Mouse (Mus musculus): ENCODE measurements around the gene Arhgef10l. TPM values are rescaled to one million over a fixed set of nuclear protein-coding genes. Genes with fewer than 3 reads are reported as not detected.

Arhgef10l gene
- total RNA-seq, 2 experiments from 2014 or later: 17.5 to 25.7 TPM

Small RNA genes within 50 kb of the gene (microRNA-seq; reads per million reads assigned to microRNA genes)
- gene Gm23045: not detected

Other genes with a start within 250 kb of the Arhgef10l start
- gene Rcc2, start 34.5 kb upstream of the Arhgef10l start, total RNA-seq (2021): 10 to 100 TPM; 69.2 to 74.3 TPM
- under 1 TPM in 1 of 2 experiments, not detected in 1; 0.55 TPM for gene Padi6, start 76.6 kb upstream of the Arhgef10l start, total RNA-seq (2021)
- gene Padi4, start 108.2 kb upstream of the Arhgef10l start, total RNA-seq (2021): 1 to 10 TPM; 1.1 to 1.2 TPM
- under 1 TPM in 1 of 2 experiments, not detected in 1; 0.24 TPM for gene Padi3, start 144.6 kb upstream of the Arhgef10l start, total RNA-seq (2021)
- not detected for gene Padi1, start 179.8 kb upstream of the Arhgef10l start, total RNA-seq (2021)
- 1 to 10 TPM; 2.4 to 5.5 TPM for gene Padi2, start 240.3 kb upstream of the Arhgef10l start, total RNA-seq (2021)

Measured in adrenal gland, postnatal 10 days (tissue).